Mouse (Mus musculus) gastrocnemius, adult 18-20 months (tissue): Measurements from ENCODE around the gene Ada. TPM values are rescaled to one million over a fixed set of nuclear protein-coding genes. Genes with fewer than 3 reads are reported as not detected.
A peak's percentile ranks its signal among the peaks of the same experiment; 100 is the strongest.

Source experiments
- DNase-seq: peaks from one replicate; pipeline ENCODE4 v3.0.0; 2021; ENCODE audit warnings: low spot score
- long read RNA-seq, 2 experiments: library from polyadenylated mRNA; stranded (forward); transcript quantifications; one replicate each; pipeline ENCODE4 v2.0.0; 2021
- total RNA-seq, 2 experiments: library from RNA; stranded (reverse); gene quantifications; 2 replicates each; pipeline ENCODE4 v1.2.3; 2021

Gene Ada
- total RNA-seq, result under 1 TPM; 0.26 to 0.43 TPM
- long read RNA-seq, experiment 1, partial matches to known transcripts, result 0 of 1 reads
- long read RNA-seq, experiment 1, other reads (novel, unspliced or antisense), result 0 of 1 reads
- long read RNA-seq, experiment 2, result 0 reads

- peak; percentile 49 for DNase-seq
These were observed at the start of gene Ada for GRCm38 (mm10) chr2:163749647-163750611. Gene Ada, minus strand, starts transcription at chr2:163750239.

DNA sequence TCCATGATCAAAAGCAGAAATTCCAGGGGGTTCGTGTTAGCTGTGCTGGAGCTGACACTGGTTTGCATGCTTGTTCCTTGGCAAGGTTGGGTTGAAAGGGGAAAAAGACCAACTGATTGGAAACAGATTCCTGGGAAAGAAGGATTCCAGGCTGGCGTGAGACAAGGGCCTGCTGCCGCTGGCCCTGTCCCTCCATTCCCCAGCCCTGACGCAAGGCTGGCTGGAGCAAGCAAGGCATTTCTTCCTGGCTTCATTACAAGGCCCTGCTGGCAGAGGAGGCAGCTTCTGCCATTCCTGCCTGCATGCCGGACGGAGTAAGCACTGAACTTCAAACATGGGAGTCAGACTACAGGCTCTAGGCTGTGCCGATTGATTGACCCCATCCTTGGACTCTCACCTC lies 48.4 kb upstream of the Ada start:
- peak; percentile 74 for DNase-seq

DNA sequence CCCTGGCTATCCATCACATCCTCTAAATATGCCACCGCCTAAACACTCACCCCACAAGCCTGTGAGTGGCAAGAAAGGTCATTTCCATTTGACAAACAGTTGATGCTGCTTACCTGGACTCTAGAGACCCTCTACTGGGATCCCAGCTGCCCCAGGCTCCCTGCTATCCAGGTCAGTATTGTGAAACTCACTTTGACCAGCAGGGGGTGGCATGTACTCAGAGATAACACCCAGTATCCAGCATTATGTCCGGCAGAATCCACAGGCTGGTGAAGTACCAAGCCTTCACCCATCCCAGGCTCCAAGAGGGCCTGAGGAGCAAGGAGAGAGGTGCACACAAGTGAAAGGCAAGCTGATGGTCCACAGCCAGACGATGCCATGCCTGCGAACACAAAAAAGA lies 38.4 kb upstream of the Ada start:
- DNase-seq, result peak; percentile 79

GRCm38 (mm10) chr2:163787709-163788108 lies 37.7 kb upstream of the Ada start:
- peak; percentile 54 for DNase-seq

DNA sequence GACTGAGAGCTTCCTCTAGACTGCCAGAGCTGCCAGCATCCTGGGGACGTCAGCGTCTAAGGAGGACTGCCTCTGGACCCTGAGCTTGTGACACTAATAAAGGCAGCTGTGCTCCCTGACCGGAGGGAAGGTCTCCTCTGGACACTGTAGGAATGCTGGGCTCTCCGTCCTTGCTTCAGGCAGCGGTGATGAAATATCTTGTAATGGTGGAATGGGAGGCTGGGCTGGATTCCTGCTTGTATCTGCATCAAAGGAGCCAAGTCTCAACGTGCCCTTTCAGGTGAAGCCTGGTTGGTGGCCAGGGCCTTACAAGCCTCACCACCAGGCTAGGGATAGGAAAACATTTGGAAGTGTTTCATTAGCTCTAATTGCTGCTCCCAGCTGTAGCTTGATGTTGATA lies 37.0 kb upstream of the Ada start:
- no peak for DNase-seq

- DNase-seq, result no peak
These were observed 33.9 kb upstream of the Ada start for GRCm38 (mm10) chr2:163783901-163784300.

DNA sequence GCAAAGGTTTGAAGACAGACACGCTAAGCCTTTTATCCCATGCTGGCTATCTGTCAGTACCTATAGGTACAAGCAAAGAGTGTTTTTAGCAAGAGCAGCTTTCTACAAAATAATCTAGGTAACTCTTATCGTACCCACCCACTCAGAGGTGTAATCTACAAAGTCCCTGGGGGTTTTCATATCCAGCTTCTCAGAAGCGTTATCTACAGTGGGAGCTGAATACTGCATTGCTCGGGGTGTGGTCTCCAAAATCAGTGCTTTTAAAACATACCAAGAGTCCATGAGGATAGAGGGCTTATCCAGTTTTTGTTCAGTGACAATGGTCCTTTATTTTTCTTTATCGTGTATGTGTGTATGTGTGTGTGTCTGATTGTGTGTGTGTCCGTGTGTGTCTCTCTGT lies 33.3 kb upstream of the Ada start:
- no peak for DNase-seq

DNA sequence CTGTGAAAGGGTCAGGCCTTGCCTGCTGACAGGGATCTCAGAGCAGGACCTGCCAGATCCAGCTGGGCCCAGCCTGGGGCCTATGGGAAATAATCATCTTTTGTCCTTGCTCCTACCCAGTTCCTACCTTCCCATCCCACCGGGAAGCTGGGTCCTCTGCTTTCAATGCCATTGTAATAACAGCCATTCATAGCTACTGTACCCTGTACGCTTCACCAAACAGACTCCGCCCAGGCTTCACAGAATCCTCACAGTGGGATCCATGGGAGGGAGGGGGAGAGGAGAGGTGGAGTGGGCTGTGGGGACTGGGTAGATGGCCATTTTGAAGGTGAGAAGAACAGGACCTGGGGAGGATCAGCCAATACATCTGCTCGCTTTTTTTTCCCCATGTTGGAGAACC lies 28.9 kb upstream of the Ada start:
- DNase-seq, result no peak

DNA sequence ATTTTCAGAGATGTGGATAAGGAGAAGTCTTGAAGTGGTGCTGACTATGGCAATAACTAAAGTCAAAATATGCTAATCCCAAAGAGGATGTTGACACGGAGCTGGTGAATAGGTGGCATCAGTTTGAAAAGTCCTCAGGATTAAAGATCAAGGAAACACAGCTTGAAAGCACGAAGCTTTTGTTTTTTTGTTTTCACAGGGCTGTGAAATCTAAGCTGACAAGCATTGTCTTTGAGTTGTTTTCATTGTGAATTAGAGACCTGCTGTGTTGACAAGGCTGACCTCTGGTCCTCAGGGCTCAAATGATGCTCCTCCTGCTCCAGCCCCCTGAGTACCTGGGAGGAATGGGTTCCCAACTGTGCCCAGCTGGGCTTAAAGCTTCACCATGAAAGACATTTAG lies 27.0 kb upstream of the Ada start:
- no peak for DNase-seq

DNA sequence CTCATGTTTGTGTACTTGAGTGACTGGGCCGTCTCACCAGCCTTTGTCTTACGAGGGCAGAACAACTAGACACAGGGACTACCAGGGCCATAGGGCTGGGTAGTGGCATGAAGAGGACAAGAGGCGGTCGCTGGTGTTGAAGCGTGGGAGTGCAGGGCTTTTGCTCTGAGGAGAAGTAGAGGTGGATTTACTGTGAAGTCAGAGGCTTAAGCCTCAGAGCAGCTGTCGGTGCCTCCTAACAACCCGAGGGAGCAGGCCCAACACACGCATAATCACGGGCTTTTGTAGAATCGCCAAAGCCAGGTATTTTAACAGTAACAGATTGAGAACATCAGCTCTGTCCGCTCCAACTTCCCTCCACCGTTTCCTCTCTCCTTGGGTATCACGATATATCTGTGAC lies 26.6 kb upstream of the Ada start:
- no peak for DNase-seq

DNA sequence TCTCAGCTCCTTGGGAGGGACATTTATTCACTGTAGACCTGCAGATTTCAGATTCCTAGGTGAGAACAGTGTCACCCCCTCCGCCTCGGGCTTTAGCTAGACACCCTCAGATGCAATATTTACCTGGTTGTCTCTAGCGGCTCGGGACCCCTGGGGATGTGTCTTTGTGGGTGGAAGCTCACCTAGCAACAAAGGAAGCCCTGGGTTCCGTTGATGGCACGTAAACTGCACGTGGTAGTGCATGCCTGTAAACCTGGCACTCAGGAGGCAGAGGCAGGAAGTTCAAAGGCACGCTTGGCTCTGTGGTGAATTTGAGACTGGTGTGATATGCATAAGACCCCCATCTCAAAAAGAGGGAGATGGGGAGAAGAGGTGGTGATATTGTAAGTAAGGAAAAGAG lies 20.7 kb upstream of the Ada start:
- DNase-seq, result no peak

GRCm38 (mm10) chr2:163766890-163767289 lies 16.9 kb upstream of the Ada start:
- no peak for DNase-seq

- no peak for DNase-seq
These were observed 16.2 kb upstream of the Ada start for GRCm38 (mm10) chr2:163766261-163766660.

GRCm38 (mm10) chr2:163761402-163761801 lies 11.4 kb upstream of the Ada start:
- no peak for DNase-seq

- DNase-seq, result no peak
These were observed 10.6 kb upstream of the Ada start for GRCm38 (mm10) chr2:163760589-163760988.

- no peak for DNase-seq
These were observed 8.1 kb upstream of the Ada start for GRCm38 (mm10) chr2:163758146-163758545.

DNA sequence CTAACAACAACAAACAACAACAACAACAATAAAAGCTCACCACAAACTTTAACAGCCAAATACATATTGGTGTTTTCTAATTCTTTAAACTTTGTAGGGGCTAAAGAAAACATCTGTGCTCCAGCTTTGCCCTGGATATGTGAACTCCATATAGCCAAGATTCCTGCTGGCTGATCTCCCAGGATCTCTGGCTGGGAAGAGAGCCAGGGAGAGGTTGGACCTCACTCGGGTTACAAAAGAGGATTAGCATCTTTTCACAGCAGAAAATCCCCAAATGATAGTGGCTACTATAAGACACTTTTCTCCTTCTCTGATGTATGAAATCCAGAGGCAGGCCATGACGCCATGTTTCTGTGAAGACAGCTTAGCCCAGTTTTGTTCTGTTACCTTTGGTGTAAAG lies 6.7 kb upstream of the Ada start:
- DNase-seq, result peak; percentile 74

GRCm38 (mm10) chr2:163754228-163754627 lies 4.2 kb upstream of the Ada start:
- no peak for DNase-seq

GRCm38 (mm10) chr2:163744801-163745570 lies 5.1 kb downstream of the Ada start:
- no peak for DNase-seq

GRCm38 (mm10) chr2:163743357-163743756 lies 6.7 kb downstream of the Ada start:
- DNase-seq, result no peak

DNA sequence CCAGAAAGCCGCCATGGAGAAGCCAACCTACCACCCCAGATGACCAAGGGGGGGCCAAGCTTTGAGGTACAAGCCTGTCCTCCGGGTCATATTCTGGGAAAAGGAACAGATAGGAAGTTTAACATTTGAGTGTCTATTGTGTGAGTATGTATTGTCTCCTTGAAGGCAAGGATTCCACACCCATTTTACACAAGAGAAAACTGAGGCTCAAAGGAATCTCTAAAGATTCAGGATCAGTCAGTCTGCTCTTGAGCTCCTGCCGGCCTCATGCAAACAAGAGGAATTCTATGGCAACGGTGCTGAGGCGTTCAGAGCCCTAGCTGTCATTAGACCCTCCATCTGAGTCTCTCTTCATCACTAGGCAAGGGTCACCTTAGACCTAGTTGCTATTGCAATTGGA lies 7.4 kb downstream of the Ada start:
- no peak for DNase-seq

DNA sequence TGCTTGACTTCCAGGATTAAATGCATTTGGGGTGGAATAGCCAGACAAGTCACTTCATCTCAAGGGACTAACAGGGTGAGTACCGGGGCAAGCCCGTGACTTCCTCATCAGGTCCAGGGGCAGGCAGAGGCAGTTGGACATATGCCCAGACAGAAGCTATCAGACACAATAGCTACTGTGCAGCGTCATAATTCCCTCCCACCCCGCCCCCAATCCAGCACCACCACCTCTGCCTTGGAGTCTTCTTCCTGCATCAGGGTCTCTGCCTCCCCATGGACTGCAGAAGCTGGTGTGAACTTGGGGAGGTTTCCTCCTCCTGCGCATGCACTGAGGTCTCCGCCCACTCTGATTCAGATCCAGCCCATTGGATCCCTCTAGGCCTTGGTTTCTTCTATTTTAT lies 14.1 kb downstream of the Ada start:
- DNase-seq, result peak; percentile 32
